ENCODE assay signal across 9 mouse cellular contexts in the genomic region with DNA sequence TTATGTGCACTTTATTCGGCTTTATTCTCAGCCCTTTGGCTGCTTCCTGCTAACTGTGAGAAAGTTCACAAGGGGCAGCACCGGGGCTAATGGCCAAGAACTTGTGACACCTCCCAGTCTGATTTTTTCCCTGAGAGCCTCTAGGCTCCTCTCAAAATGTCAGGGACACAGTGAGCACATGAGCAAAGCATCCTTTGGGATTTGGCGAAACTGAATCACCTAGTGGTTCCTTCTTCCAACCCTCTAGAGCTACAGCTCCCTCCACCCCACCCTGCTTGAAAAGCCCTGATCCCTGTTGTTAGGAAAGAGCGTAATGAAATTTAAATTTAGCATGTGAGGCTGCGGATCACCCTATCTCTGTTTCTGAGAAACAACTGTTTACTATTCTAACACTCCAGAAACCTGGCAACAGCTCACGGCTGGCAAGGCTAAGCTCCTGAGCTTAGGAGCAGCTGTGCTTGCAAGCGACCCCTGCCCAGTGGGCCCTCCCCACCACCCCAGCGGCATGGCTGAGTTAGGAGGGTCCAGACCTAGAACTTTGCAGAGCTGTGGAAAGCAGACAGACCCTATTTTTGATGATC. TPM values are rescaled to one million over a fixed set of nuclear protein-coding genes. Genes with fewer than 3 reads are reported as not detected.
A peak's percentile ranks its signal among the peaks of the same experiment; 100 is the strongest.
DNase-seq lines count a peak whose midpoint lies in the region; ATAC-seq and TF ChIP-seq lines count a peak whose summit lies in the region.
"Had no signal": no experiment of that assay in that cellular context is flagged by ENCODE, and none has a peak within 500 bp of the region (broad histone marks: within the 10 kb centered on the region; RNA-seq: fewer than 3 reads in every experiment).

No protein-coding gene starts in this region.

- peak overlapping the region; percentile 18; the same call in 1 of the 2 replicates for H3K4me2 ChIP-seq in hindbrain, postnatal 0 days (ENCODE audit: low read depth, low read length)
- no peak overlapping the region for H3K4me2 ChIP-seq in hindbrain, embryonic 14.5 days (replicated peaks)
- no peak overlapping the region for H3K4me2 ChIP-seq in intestine, embryonic 15.5 days (replicated peaks)
- H3K4me2 ChIP-seq: lung, embryonic 15.5 days had no signal

- 36% methylated on average over 8 of the region's 8 CpGs for WGBS in hindbrain, postnatal 0 days
- WGBS in hindbrain, embryonic 14.5 days: 52% methylated on average over 8 of the region's 8 CpGs
- 39% methylated on average over 8 of the region's 8 CpGs for WGBS in intestine, embryonic 15.5 days

- no peaks in the 10 kb centered on the region for H3K27me3 ChIP-seq in hindbrain, postnatal 0 days (ENCODE audit: insufficient read depth, low read length)
- no peaks in the 10 kb centered on the region for H3K27me3 ChIP-seq in hindbrain, embryonic 14.5 days (ENCODE audit: control insufficient read depth, insufficient read depth, low read length)
- H3K27me3 ChIP-seq in intestine, embryonic 15.5 days (replicated peaks): no peaks in the 10 kb centered on the region
- H3K27me3 ChIP-seq: lung, embryonic 15.5 days had no signal

- H3K36me3 ChIP-seq in hindbrain, postnatal 0 days (ENCODE audit: insufficient read depth, low read length): no peaks in the 10 kb centered on the region
- H3K36me3 ChIP-seq in hindbrain, embryonic 14.5 days (replicated peaks; ENCODE audit: control insufficient read depth, insufficient read depth): no peaks in the 10 kb centered on the region
- H3K36me3 ChIP-seq in intestine, embryonic 15.5 days: no peaks in the 10 kb centered on the region
- H3K36me3 ChIP-seq: lung, embryonic 15.5 days had no signal

- peak; percentile 75 for ATAC-seq in hindbrain, postnatal 0 days
- no peak for ATAC-seq in hindbrain, embryonic 14.5 days (ENCODE audit: low FRiP score)
- no peak for ATAC-seq in intestine, embryonic 15.5 days

- H3K4me3 ChIP-seq in hindbrain, postnatal 0 days (ENCODE audit: low read length): no peak overlapping the region
- H3K4me3 ChIP-seq in hindbrain, embryonic 14.5 days (replicated peaks; ENCODE audit: low read length): no peak overlapping the region
- no peak overlapping the region for H3K4me3 ChIP-seq in intestine, embryonic 15.5 days (replicated peaks)
- H3K4me3 ChIP-seq: lung, embryonic 15.5 days had no signal

- H3K9me3 ChIP-seq in hindbrain, postnatal 0 days (ENCODE audit: low read length): no peaks in the 10 kb centered on the region
- no peaks in the 10 kb centered on the region for H3K9me3 ChIP-seq in hindbrain, embryonic 14.5 days (ENCODE audit: control insufficient read depth, low read length)
- no peaks in the 10 kb centered on the region for H3K9me3 ChIP-seq in intestine, embryonic 15.5 days
- H3K9me3 ChIP-seq: lung, embryonic 15.5 days had no signal

- peak; percentile 36 for DNase-seq in hindbrain, postnatal 0 days (ENCODE audit: low spot score)
- DNase-seq in hindbrain, embryonic 14.5 days (ENCODE audit: low spot score): no peak
- DNase-seq in adrenal gland, adult 8-10 months: peak; percentile 55
- peak; percentile 97 for DNase-seq in heart, adult 11 months
- DNase-seq in kidney, postnatal 25 days: peak; percentile 27 to 49
- DNase-seq in frontal cortex, adult 2 months (ENCODE audit: extremely low spot score in 1 of 2, low spot score in 1 of 2): no peak
- DNase-seq in MN1 (ENCODE audit: low spot score): no peak

- no peak for TF ChIP-seq CTCF in hindbrain, postnatal 0 days (IDR thresholded peaks at IDR 0.05; ENCODE audit: low read depth)

- no peak overlapping the region for H3K27ac ChIP-seq in hindbrain, postnatal 0 days
- no peak overlapping the region for H3K27ac ChIP-seq in hindbrain, embryonic 14.5 days
- no peak overlapping the region for H3K27ac ChIP-seq in intestine, embryonic 15.5 days
- H3K27ac ChIP-seq: lung, embryonic 15.5 days had no signal

- H3K9ac ChIP-seq in hindbrain, postnatal 0 days (replicated peaks; ENCODE audit: low read length): no peak overlapping the region
- no peak overlapping the region for H3K9ac ChIP-seq in hindbrain, embryonic 14.5 days
- no peak overlapping the region for H3K9ac ChIP-seq in intestine, embryonic 15.5 days
- H3K9ac ChIP-seq: lung, embryonic 15.5 days had no signal

- 0 out of 2 replicates have a peak, but pooled peaks cover 4% of the 10 kb centered on the region for H3K4me1 ChIP-seq in hindbrain, postnatal 0 days (ENCODE audit: insufficient read depth, low read length)
- H3K4me1 ChIP-seq in hindbrain, embryonic 14.5 days (replicated peaks; ENCODE audit: control insufficient read depth, insufficient read depth, low read length): no peaks in the 10 kb centered on the region
- H3K4me1 ChIP-seq in intestine, embryonic 15.5 days (replicated peaks): no peaks in the 10 kb centered on the region
- H3K4me1 ChIP-seq: lung, embryonic 15.5 days had no signal

RNA-seq across cellular contexts. Expression of a gene that starts 25.7 kb away (rescaled TPM):
- total RNA-seq in hindbrain, postnatal 0 days (2014; rRNA removed): 12.4 and 14.2 TPM in 2 replicates
- 5.9 and 6.4 TPM in 2 replicates for polyA plus RNA-seq in hindbrain, postnatal 0 days (2015; fragmentation: Nextera tagmentation; extraction: Ambion mirVana)
- polyA plus RNA-seq in hindbrain, embryonic 14.5 days (2014; fragmentation: Nextera tagmentation; extraction: Ambion mirVana): 17.1 and 19.4 TPM in 2 replicates
- total RNA-seq in adrenal gland, adult 8-10 months (2022): 10 to 100 TPM; 33.3 to 45.0 (median 35.6) TPM
- polyA plus RNA-seq in frontal cortex, adult 2 months (2012; rRNA removed): 21.7 and 24.8 TPM in 2 replicates
- 15.7 and 17.5 TPM in 2 replicates for polyA plus RNA-seq in intestine, embryonic 15.5 days (2015; fragmentation: Nextera tagmentation; extraction: Ambion mirVana)

RNA-seq across cellular contexts. Expression of a gene that starts 28.6 kb away (rescaled TPM):
- 2.8 and 6.5 TPM in 2 replicates for total RNA-seq in hindbrain, postnatal 0 days (2014; rRNA removed)
- polyA plus RNA-seq in hindbrain, postnatal 0 days (2015; fragmentation: Nextera tagmentation; extraction: Ambion mirVana): 2.8 and 4.9 TPM in 2 replicates
- polyA plus RNA-seq in hindbrain, embryonic 14.5 days (2014; fragmentation: Nextera tagmentation; extraction: Ambion mirVana): 2.0 and 3.2 TPM in 2 replicates
- total RNA-seq in adrenal gland, adult 8-10 months (2022): 1 to 10 TPM in 3 of 4 experiments, under 1 TPM in 1; 0.45 to 2.4 (median 1.7) TPM
- 25.8 and 26.1 TPM in 2 replicates for polyA plus RNA-seq in frontal cortex, adult 2 months (2012; rRNA removed)
- 0.88 and 3.8 TPM in 2 replicates for polyA plus RNA-seq in intestine, embryonic 15.5 days (2015; fragmentation: Nextera tagmentation; extraction: Ambion mirVana)

Comparison
In these comparisons a context has a peak if more than half of its experiments do, and no peak if none do; other contexts are left out.
1. DNase-seq: peak in hindbrain, postnatal 0 days (single experiment), adrenal gland, adult 8-10 months (single experiment), heart, adult 11 months (single experiment) and kidney, postnatal 25 days (2 of 2); none in hindbrain, embryonic 14.5 days (single experiment), frontal cortex, adult 2 months (0 of 2) and MN1 (single experiment).